Mouse (Mus musculus) megakaryocyte progenitor cell, adult 5-6 weeks (primary cell): Measurements from ENCODE around the gene Mrps34. TPM values are rescaled to one million over a fixed set of nuclear protein-coding genes. Genes with fewer than 3 reads are reported as not detected.
A peak's percentile ranks its signal among the peaks of the same experiment; 100 is the strongest.

Source experiments
- ATAC-seq: replicated peaks from 2 replicates; pipeline ENCODE4 v1.8.0; 2016; ENCODE audit warnings: mild to moderate bottlenecking, moderate TSS enrichment, inconsistent platforms; ENCODE audit not compliant: poor library complexity
- total RNA-seq, 2 experiments: library from RNA; stranded (forward) in 1 of 2; stranded (reverse) in 1 of 2; fragments of 157-497, 149-512 nt in 1 of 2; fragments of 200-1000 nt in 1 of 2; gene quantifications; 2 replicates each; pipeline versions ENCODE4 v1.2.3 to v1.2.4; 2015 to 2017

Gene Mrps34
- 54.2 and 59.2 TPM in 2 replicates for total RNA-seq (2015)
- 31.9 and 35.5 TPM in 2 replicates for total RNA-seq (2017)

DNA sequence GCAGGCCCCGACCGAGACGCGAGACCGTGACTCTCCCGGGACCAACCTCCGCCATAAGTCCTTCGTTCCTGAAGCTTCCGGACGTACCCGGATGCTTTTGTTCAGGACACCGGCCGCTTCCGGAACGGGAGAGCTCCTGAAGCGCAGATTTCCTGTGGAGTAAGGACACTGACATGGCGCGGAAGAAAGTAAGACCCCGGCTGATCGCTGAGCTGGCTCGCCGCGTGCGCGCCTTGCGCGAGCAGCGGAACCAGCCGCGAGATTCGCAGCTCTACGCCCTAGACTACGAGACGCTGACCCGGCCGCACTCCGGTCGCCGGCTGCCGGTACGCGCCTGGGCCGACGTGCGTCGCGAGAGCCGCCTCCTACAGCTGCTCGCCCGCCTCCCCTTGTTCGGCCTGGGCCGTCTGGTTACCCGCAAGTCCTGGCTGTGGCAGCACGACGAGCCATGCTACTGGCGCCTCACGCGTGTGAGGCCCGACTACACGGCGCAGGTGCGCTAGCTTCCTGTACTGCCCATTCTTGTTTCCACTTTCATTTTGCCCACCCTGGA lies at the start of gene Mrps34, which contains the start of gene Eme2:
Mrps34 (plus strand) TSS at position 122 of the 553 bp plus-strand sequence.
Eme2 (minus strand) TSS at position 93 of the 553 bp plus-strand sequence.
- peak; percentile 72 for ATAC-seq

GRCm38 (mm10) chr17:24847386-24847785 lies 47.5 kb upstream of the Mrps34 start:
- ATAC-seq = no peak

GRCm38 (mm10) chr17:24848600-24849031 lies 46.3 kb upstream of the Mrps34 start:
- ATAC-seq = peak; percentile 30; the same call in 1 of the 2 replicates

- peak; percentile 38; the same call in 1 of the 2 replicates for ATAC-seq
Measured at GRCm38 (mm10) chr17:24849733-24850064, 45.2 kb upstream of the Mrps34 start.

GRCm38 (mm10) chr17:24850065-24850772 lies 44.7 kb upstream of the Mrps34 start, which contains the start of gene Fahd1:
TSS of gene Fahd1 (minus strand) at chr17:24850364.
- peak; percentile 88 for ATAC-seq

DNA sequence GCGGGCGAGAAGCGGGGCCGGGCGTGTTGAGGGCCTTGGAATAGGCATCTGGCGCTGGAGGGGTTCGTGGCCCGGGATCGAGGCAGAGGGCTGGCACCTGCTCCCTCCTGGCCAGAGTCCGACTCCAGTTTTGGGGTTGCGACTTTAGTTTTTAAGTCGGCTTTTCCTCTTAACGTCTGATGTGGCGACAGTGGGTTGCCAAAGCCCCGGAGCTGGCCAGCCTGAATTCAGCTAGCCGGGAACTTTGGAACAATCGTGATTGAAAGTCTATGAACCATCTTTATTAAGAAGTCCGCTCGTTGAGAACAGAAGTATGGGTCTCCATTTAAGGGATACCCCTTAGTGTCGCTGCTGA lies 44.2 kb upstream of the Mrps34 start:
- no peak for ATAC-seq

GRCm38 (mm10) chr17:24851381-24852125 lies 43.4 kb upstream of the Mrps34 start:
- no peak for ATAC-seq

- ATAC-seq = no peak
Measured at GRCm38 (mm10) chr17:24855838-24856464, 39.0 kb upstream of the Mrps34 start.

DNA sequence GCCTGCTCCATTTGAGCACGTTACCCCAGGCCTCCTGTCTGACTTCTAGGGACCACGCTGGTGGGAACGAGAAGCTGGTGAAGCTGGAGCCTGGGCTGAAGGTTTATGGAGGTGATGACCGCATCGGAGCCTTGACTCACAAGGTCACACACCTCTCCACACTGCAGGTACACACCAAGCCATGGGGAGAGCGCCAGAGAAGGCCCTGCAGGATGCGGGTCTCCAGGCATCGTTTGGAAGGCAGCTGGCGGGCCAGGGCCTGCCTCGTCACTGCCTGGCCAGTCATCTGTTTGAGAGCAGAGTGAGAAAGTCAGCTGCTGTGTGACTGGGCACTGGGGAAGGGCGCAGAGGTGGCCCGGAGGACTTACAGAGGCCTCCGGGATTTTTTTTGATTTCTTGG lies 38.3 kb upstream of the Mrps34 start:
- ATAC-seq = no peak

DNA sequence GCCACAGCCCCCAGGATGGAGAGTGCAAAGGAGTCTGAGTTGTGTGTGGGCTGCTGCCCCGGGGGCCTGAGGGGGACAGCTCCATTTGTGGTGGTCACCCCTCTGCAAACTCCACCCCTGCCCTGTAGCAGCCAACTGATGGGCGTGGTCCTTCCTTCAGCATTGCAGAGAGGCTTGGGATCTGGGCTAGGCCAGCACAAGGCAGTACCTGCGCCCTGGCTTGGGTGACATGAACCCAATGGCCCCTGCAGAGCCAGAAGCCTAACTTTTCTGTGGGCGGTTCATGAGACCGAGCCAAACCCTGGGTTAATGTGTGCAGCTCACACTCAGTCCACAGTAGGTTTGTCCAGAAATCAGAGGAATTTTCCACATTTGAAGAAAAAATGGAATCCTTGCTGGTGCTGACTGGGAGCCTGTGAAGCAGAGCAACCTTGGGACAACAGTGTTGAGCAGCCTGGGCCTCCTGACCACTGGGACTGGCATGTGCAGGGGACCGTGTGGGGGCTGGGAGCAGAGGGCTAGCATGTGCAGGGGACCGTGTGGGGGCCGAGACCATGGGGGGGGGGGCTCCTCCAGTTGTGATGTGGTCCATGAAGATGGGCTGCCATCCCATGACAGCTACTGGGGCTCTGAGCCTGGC lies 37.0 kb upstream of the Mrps34 start:
- no peak for ATAC-seq

DNA sequence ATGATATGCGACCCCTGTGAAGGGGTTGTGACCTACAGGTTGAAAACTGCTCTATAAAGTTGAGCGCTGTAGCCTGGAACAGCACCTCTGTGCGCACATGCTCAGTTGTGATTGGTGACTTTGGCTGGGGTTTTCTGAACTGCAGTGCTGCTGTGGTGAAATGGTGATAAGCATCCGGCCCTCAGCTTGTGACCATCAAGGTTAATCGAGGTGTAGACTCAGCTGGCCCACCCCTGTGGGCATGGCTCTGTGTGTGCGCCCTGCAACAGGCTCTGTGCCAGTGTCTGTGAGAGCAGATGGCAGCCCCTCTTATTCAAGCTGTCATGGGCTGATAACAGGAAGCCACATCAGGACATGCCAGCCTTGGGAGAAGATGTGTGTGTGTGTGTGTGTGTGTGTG lies 35.9 kb upstream of the Mrps34 start:
- ATAC-seq = peak; percentile 95

GRCm38 (mm10) chr17:24860076-24860475 lies 34.8 kb upstream of the Mrps34 start:
- ATAC-seq = peak; percentile 64

DNA sequence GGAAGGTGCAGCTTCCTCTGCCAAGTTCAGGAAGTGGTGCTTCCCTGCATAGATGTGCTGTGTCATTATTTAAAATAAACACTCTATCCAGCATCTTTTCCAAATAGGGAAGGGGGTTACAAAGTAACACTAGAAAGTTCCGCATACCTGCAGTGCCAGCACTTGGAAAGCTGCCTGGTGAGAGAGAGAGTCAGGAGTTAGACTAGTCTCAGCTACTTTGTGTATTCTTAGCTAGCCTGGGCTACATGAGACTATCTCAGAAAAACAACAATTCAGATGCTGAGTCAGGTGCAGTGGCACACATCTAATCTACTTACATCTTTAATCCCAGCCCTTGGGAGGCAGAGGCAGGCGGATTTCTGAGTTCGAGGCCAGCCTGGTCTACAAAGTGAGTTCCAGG lies 33.1 kb upstream of the Mrps34 start:
- ATAC-seq = no peak

- no peak for ATAC-seq
Measured at GRCm38 (mm10) chr17:24865776-24866175, 29.1 kb upstream of the Mrps34 start, which contains the start of gene Igfals. TSS of gene Igfals (plus strand) at chr17:24865997.

DNA sequence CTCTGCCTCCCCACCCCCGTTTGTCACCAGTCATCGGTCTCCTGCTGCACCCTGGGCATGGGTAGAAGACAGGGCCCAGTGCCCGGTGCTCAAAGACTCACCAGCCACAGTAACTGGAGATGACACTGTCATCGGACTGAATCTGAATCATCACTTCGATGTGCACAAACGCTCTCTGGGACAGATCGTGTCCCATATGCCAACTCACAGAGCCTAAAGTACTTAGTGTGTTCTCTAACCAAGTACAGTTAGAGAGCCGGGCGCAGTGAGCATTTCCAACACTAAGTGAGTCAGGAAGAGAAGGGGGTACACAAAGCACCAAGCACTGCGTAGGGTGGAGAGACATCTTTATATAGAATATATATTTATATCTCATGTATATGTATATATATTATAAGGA lies 27.0 kb upstream of the Mrps34 start:
- no peak for ATAC-seq

DNA sequence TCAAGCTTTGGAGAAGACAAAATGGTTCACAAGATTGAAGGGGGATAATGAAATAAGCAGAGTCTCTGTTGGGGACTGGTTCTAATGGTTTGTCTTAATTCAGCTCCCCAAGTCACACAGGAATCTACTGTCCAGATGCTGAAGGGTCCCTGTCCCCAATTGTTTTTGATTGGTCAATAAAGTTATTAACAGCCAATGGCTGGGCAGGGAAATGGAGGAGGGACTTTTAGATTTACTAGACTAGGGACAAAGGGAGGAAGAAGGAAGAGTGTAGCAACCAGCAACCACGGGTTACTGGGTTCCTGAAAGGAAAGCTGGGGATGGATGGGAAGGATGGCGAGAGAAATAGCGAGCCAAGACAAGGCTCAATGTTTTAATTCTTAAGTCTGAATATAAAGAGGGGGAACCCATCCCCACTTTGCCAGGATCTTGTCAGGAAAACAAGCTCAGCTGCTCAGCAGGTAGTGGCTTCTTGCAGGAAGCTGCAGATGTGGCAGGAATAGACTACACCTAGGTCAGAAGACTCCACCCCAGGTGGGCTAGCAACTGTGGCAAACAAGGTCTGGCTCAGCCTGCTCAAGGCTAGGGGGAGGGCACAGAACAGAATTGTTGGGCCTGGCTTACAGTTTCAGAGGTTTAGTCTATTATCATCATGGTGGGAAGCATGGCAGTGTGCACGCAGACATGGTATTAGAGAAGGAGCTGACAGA lies 21.1 kb upstream of the Mrps34 start:
- ATAC-seq = no peak

DNA sequence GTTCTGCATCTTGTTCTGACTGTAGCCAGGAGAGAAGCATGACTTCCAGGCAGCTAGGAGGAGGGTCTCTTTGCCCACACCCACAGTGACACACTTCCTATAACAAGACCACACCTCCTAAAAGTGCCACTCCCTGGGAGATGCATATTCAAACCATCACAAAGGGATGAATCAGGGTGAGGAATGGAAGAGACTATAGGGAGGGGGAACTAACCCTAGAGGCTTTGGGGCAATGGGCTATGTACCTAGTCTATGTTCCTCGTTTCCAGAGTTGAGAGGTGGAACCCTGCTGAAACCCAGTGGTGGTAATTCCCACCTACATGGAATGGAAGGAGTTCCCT lies 20.5 kb upstream of the Mrps34 start:
- ATAC-seq = no peak

DNA sequence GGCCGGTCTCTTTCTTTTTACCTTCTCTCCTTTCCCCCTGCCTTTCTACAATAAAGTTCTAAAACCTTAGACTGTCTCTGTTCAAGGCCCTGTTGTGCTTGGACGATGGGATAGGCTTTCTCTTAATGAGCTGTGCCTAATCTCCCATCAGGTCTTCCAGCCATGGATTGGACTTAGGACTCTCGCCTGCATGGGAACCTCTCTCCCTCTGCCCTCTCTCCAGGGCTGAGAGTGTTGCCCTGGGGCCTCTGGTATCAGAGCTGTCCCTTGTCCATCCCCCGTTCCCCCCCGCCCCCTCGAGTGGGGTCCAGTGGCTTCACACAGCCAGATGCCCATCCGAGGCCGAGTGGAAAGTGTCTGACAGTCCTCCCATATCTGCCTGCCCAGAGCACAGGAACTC lies 19.9 kb upstream of the Mrps34 start:
- ATAC-seq = no peak

GRCm38 (mm10) chr17:24877336-24878116 lies 17.4 kb upstream of the Mrps34 start:
- no peak for ATAC-seq

DNA sequence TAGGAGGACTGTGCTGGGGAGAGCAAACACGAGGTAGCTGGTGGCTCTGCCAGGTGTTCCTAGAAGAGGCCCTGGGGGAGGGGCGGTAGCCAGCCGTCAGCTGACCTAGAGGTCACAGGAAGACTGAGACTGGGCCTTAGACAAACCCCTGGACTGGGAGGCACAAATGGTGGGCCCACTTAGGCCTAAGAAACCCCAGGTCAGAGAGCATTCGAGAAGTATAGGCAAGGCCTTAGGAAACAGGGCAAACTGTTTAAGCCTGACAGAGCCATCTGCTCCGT lies 16.9 kb upstream of the Mrps34 start:
- ATAC-seq = no peak
